Mouse (Mus musculus): ENCODE data around the gene Gm28053.

DNA sequence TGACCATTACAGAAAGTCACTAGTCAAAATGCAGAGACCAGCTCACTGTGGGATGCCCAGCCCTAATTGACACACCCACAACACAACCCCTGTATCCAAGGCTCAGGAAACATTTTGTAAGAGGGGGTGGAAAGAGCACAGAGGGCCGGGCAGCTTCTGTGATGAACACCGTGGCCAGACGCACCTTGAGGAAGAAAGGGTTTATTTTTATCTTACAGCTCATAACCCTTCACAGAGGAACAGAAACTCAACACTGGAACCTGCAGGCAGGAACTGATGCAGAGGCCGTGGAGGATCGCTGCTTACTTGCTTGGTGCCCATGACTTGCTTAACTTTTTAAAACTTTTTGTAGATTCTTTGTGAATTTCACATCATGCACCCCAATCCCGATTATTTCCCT lies 25.4 kb upstream of the Gm28053 start:
- no peak for TF ChIP-seq CTCF (IDR thresholded peaks at IDR 0.05; ENCODE audit: low read depth)
- TF ChIP-seq EP300 (IDR thresholded peaks at IDR 0.05; ENCODE audit: low read depth), result no peak

Data from liver, postnatal 0 days (tissue).